Mouse (Mus musculus): ENCODE measurements around the gene Prss53. TPM values are rescaled to one million over a fixed set of nuclear protein-coding genes. Genes with fewer than 3 reads are reported as not detected.
A peak's percentile ranks its signal among the peaks of the same experiment; 100 is the strongest.

Gene Prss53
- polyA plus RNA-seq, 1 experiment: 0.74 TPM

DNA sequence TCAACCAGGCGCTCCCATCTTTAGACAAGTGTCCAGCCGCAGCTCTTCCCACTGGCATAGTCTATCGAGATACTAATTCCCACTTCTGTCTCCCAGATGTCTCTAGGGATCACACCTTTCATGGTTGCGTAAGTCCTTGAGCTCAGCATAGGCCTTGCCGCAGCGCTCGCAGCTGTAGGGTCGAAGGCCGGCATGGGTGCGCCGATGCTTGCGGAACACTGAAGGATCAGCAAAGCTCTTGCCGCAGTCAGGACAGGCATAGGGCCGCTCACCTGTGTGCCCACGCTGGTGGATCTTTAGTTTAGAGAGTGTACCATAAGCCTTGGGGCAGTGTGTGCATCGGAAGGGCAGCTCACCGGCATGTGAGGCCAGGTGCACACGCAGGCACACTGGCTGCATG lies 23.1 kb downstream of the Prss53 start:
- Histone ChIP-seq H3ac (ENCODE audit: control insufficient read depth, insufficient read length) (no peak overlapping the region), H3K4me2 (ENCODE audit: low read depth) (no peak overlapping the region), H3K36me3 (ENCODE audit: control insufficient read depth, insufficient read depth) (peaks cover 18% of the 10 kb centered on the region), H3K79me2 (ENCODE audit: control insufficient read depth, insufficient read depth) (peaks cover 24% of the 10 kb centered on the region), H3K27me3 (ENCODE audit: control insufficient read depth, insufficient read depth, insufficient read length) (no peaks in the 10 kb centered on the region), H3K4me3 (no peak overlapping the region)
- no peak for TF ChIP-seq CEBPB (IDR thresholded peaks at IDR 0.05; ENCODE audit: insufficient read depth, poor library complexity, severe bottlenecking)
- no peak for TF ChIP-seq USF1 (IDR thresholded peaks at IDR 0.05; ENCODE audit: low read depth)
- TF ChIP-seq REST (IDR thresholded peaks at IDR 0.05; ENCODE audit: insufficient read depth, insufficient read length): no peak
- TF ChIP-seq E2F4 (IDR thresholded peaks at IDR 0.05; ENCODE audit: insufficient read depth): no peak
- TF ChIP-seq POLR2A (IDR thresholded peaks at IDR 0.05; ENCODE audit: insufficient read length, low read depth): no peak
- no peak for TF ChIP-seq TCF3 (IDR thresholded peaks at IDR 0.05; ENCODE audit: insufficient read length, low read depth)
- TF ChIP-seq TCF12 (IDR thresholded peaks at IDR 0.05; ENCODE audit: insufficient read depth, poor library complexity, severe bottlenecking): no peak
- no peak for TF ChIP-seq MYOD1 (IDR thresholded peaks at IDR 0.05; ENCODE audit: control insufficient read depth in 1 of 3, insufficient read length in 2 of 3, low read depth in 2 of 3)
- TF ChIP-seq MAX (IDR thresholded peaks at IDR 0.05; ENCODE audit: low read depth): no peak
- TF ChIP-seq POLR2AphosphoS2 (IDR thresholded peaks at IDR 0.05; ENCODE audit: insufficient read length, low read depth): no peak

DNA sequence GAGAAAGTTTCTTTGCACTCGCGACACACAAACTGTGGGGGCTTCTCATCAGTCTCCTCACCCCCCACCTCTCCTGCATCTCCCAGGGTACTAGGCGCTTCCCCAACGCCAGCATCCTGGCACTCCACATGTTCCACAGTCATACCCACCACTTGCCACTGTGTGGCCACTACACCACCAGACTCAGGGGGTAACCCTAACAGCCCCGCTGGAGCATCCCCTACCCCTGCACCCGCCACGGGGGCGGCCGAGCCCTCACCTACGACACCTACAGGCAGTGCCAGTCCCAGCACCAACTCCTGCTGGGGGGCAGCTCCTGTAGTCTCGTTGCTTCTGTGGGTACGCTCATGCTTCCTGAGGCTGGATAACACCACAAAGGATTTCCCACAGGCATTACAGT lies 24.3 kb downstream of the Prss53 start:
- no peak for TF ChIP-seq MYOG (IDR thresholded peaks at IDR 0.05; ENCODE audit: control insufficient read depth in 1 of 3, insufficient read depth in 1 of 3, insufficient read length in 2 of 3, low read depth in 2 of 3)
- no peak for TF ChIP-seq E2F4 (IDR thresholded peaks at IDR 0.05; ENCODE audit: insufficient read depth)
- no peak for TF ChIP-seq CEBPB (IDR thresholded peaks at IDR 0.05; ENCODE audit: insufficient read depth, poor library complexity, severe bottlenecking)
- no peak for TF ChIP-seq POLR2A (IDR thresholded peaks at IDR 0.05; ENCODE audit: insufficient read length, low read depth)
- TF ChIP-seq MAX (IDR thresholded peaks at IDR 0.05; ENCODE audit: low read depth): no peak
- TF ChIP-seq POLR2AphosphoS2 (IDR thresholded peaks at IDR 0.05; ENCODE audit: insufficient read length, low read depth): no peak
- TF ChIP-seq TCF12 (IDR thresholded peaks at IDR 0.05; ENCODE audit: insufficient read depth, poor library complexity, severe bottlenecking): no peak
- TF ChIP-seq USF1 (IDR thresholded peaks at IDR 0.05; ENCODE audit: low read depth): no peak
- Histone ChIP-seq H3K36me3 (ENCODE audit: control insufficient read depth, insufficient read depth) (peaks cover 18% of the 10 kb centered on the region), H3K4me3 (no peak overlapping the region), H3K4me2 (ENCODE audit: low read depth) (no peak overlapping the region), H3ac (ENCODE audit: control insufficient read depth, insufficient read length) (no peak overlapping the region), H3K79me2 (ENCODE audit: control insufficient read depth, insufficient read depth) (peaks cover 14% of the 10 kb centered on the region), H3K27me3 (ENCODE audit: control insufficient read depth, insufficient read depth, insufficient read length) (no peaks in the 10 kb centered on the region)

DNA sequence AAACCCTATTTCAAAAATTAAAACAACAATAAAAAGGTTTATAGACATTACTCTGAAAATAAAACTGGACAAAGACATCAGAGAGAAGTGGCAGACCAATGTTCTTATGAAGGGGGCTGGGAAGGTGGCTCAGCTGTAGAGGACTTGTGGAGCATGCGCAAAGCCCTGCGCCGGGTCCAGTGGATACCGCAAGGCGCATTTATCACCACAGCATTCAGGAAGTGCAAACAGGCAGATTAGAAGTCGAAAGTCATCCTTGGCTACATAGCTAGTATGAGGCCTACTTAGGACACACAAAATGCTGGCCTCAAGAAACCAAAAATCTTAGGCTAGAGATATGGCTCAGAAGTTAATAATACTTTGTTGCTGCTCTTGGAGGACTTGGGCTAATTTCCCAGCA lies 32.5 kb downstream of the Prss53 start:
- Histone ChIP-seq H3K79me2 (ENCODE audit: control insufficient read depth, insufficient read depth) (no peaks in the 10 kb centered on the region), H3K4me3 (no peak overlapping the region), H3ac (ENCODE audit: control insufficient read depth, insufficient read length) (no peak overlapping the region), H3K4me2 (ENCODE audit: low read depth) (no peak overlapping the region), H3K36me3 (ENCODE audit: control insufficient read depth, insufficient read depth) (no peaks in the 10 kb centered on the region), H3K27me3 (ENCODE audit: control insufficient read depth, insufficient read depth, insufficient read length) (no peaks in the 10 kb centered on the region)
- TF ChIP-seq TCF12 (IDR thresholded peaks at IDR 0.05; ENCODE audit: insufficient read depth, poor library complexity, severe bottlenecking): no peak
- TF ChIP-seq MYOD1 (IDR thresholded peaks at IDR 0.05; ENCODE audit: control insufficient read depth in 1 of 3, insufficient read length in 2 of 3, low read depth in 2 of 3): no peak
- no peak for TF ChIP-seq SRF (IDR thresholded peaks at IDR 0.05; ENCODE audit: control insufficient read depth, insufficient read length, low read depth)
- no peak for TF ChIP-seq MAX (IDR thresholded peaks at IDR 0.05; ENCODE audit: low read depth)
- TF ChIP-seq MYOG (IDR thresholded peaks at IDR 0.05; ENCODE audit: control insufficient read depth in 1 of 3, insufficient read depth in 1 of 3, insufficient read length in 2 of 3, low read depth in 2 of 3): no peak
- TF ChIP-seq POLR2A (IDR thresholded peaks at IDR 0.05; ENCODE audit: insufficient read length, low read depth): no peak
- TF ChIP-seq E2F4 (IDR thresholded peaks at IDR 0.05; ENCODE audit: insufficient read depth): no peak
- TF ChIP-seq REST (IDR thresholded peaks at IDR 0.05; ENCODE audit: insufficient read depth, insufficient read length): no peak
- TF ChIP-seq CEBPB (IDR thresholded peaks at IDR 0.05; ENCODE audit: insufficient read depth, poor library complexity, severe bottlenecking): no peak
- TF ChIP-seq POLR2AphosphoS2 (IDR thresholded peaks at IDR 0.05; ENCODE audit: insufficient read length, low read depth): no peak
- TF ChIP-seq USF1 (IDR thresholded peaks at IDR 0.05; ENCODE audit: low read depth): no peak
- no peak for TF ChIP-seq TCF3 (IDR thresholded peaks at IDR 0.05; ENCODE audit: insufficient read length, low read depth)

DNA sequence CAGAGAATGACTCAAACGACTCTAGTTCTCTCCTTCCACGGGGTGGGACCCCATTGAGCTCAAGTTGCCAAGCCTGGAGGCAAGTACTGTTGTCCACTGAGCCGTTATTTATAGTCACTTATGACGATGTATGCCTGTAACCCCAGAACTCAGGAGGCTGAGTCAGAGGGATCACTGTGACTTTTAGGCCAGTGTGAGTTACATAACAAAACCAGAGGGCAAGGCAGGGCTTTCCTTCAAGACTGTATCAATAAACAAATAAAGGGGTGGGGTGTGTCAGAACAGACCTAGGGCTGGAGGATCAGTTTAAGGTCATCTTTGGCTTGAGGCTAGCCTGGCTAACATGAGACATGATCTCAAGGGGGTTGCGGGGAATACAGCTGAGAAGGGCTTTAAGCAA lies 39.9 kb downstream of the Prss53 start:
- Histone ChIP-seq H3K27me3 (ENCODE audit: control insufficient read depth, insufficient read depth, insufficient read length) (no peaks in the 10 kb centered on the region), H3K36me3 (ENCODE audit: control insufficient read depth, insufficient read depth) (peaks cover 8% of the 10 kb centered on the region), H3K4me3 (peak overlapping the region; percentile 0), H3ac (ENCODE audit: control insufficient read depth, insufficient read length) (no peak overlapping the region), H3K79me2 (ENCODE audit: control insufficient read depth, insufficient read depth) (no peaks in the 10 kb centered on the region), H3K4me2 (ENCODE audit: low read depth) (peak overlapping the region; percentile 85)
- TF ChIP-seq POLR2AphosphoS2 (IDR thresholded peaks at IDR 0.05; ENCODE audit: insufficient read length, low read depth) (no peak), CEBPB (IDR thresholded peaks at IDR 0.05; ENCODE audit: insufficient read depth, poor library complexity, severe bottlenecking) (0 out of 2 replicates have a peak, but pooled peaks have one; percentile 29)

DNA sequence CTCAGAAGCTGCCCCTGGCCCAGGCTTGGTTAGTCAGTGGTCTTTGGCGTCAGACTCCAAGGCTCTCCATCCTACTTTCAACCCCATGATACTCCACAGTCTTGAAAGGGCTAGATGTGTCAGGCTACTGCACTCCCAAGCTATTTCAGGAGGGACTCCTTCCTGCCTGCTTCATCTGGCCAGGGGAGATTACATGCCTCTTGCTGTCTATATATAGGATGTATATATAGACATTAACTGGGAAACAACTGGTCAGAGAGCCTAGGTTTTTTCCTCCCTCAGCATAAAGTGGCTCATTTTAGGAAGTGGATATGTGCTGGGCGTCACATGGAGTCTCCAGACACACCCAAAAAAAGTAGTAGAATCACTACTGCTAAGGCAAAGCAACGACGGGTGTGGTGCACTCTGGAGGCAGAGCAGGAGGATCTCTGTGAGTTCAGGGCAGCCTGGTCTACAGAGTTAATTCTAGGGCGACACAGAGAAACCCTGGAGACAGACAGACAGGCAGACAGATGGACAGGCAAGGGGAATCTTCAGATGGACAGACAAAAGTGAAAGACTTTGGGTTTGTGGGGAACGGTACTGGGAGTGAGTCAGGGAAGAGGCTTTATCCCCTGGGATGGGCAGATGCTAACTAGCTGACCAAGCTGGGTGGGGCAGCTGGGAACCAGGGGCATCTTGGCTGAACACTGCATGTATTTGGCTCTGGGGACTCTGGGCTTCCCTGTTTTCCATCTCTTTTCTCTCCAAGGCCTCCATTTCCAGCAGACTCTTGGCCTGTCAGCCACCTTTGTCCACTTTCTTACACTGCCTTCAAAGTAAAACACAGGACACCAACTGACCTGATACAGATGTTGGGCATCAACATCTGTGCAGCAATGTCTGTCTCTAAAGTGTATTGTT lies 40.5 kb downstream of the Prss53 start:
- no peaks in the 10 kb centered on the region for H3K27me3 ChIP-seq (ENCODE audit: control insufficient read depth, insufficient read depth, insufficient read length)
- H3K79me2 ChIP-seq (ENCODE audit: control insufficient read depth, insufficient read depth): no peaks in the 10 kb centered on the region
- H3K4me3 ChIP-seq: peak overlapping the region; percentile 0

More for the DNA sequence above, 40.5 kb downstream of the Prss53 start:
- Histone ChIP-seq H3K36me3 (ENCODE audit: control insufficient read depth, insufficient read depth) (peaks cover 13% of the 10 kb centered on the region), H3K4me2 (ENCODE audit: low read depth) (peak overlapping the region; percentile 85), H3ac (ENCODE audit: control insufficient read depth, insufficient read length) (no peak overlapping the region)
- TF ChIP-seq CEBPB (IDR thresholded peaks at IDR 0.05; ENCODE audit: insufficient read depth, poor library complexity, severe bottlenecking) (no peak), USF1 (IDR thresholded peaks at IDR 0.05; ENCODE audit: low read depth) (peak; percentile 27), MYOD1 (IDR thresholded peaks at IDR 0.05; ENCODE audit: control insufficient read depth in 1 of 3, insufficient read length in 2 of 3, low read depth in 2 of 3) (peak in 1 of 3 experiments; percentile 42), TCF12 (IDR thresholded peaks at IDR 0.05; ENCODE audit: insufficient read depth, poor library complexity, severe bottlenecking) (no peak), MYOG (IDR thresholded peaks at IDR 0.05; ENCODE audit: control insufficient read depth in 1 of 3, insufficient read depth in 1 of 3, insufficient read length in 2 of 3, low read depth in 2 of 3) (peak in 2 of 3 experiments; percentile 35 to 37), POLR2AphosphoS2 (IDR thresholded peaks at IDR 0.05; ENCODE audit: insufficient read length, low read depth) (peak; percentile 72), POLR2A (IDR thresholded peaks at IDR 0.05; ENCODE audit: insufficient read length, low read depth) (peak; percentile 52)
